17 mouse cellular contexts compared by ENCODE assay signal in genomic region chr3:30723179-30723578, GRCm38 (mm10). TPM values are rescaled to one million over a fixed set of nuclear protein-coding genes. Genes with fewer than 3 reads are reported as not detected.
DNase-seq lines count a peak whose midpoint lies in the region; ATAC-seq and TF ChIP-seq lines count a peak whose summit lies in the region.
"Had no signal": no experiment of that assay in that cellular context is flagged by ENCODE, and none has a peak within 500 bp of the region (broad histone marks: within the 10 kb centered on the region; RNA-seq: fewer than 3 reads in every experiment).

No protein-coding gene starts in this region.

- no peak overlapping the region for H3K4me3 ChIP-seq in liver, adult 2 months (ENCODE audit: insufficient read depth, low read depth, low read length)
- H3K4me3 ChIP-seq in liver, embryonic 12.5 days, result no peak overlapping the region
- no peak overlapping the region for H3K4me3 ChIP-seq in gastrocnemius, adult 2 months
- H3K4me3 ChIP-seq: heart, embryonic 13.5 days; hindbrain, embryonic 12.5 days; left cerebral cortex, adult 2 months; liver, embryonic 15.5 days; midbrain, embryonic 13.5 days had no signal

- no peaks in the 10 kb centered on the region for H3K36me3 ChIP-seq in liver, adult 2 months (ENCODE audit: control insufficient read depth, insufficient read depth, low read length)
- no peaks in the 10 kb centered on the region for H3K36me3 ChIP-seq in liver, embryonic 12.5 days
- H3K36me3 ChIP-seq: heart, embryonic 13.5 days; hindbrain, embryonic 12.5 days; liver, embryonic 15.5 days; midbrain, embryonic 13.5 days had no signal

- no peak overlapping the region for H3K4me2 ChIP-seq in liver, embryonic 12.5 days
- H3K4me2 ChIP-seq: heart, embryonic 13.5 days; hindbrain, embryonic 12.5 days; liver, embryonic 15.5 days; midbrain, embryonic 13.5 days had no signal

- DNase-seq in heart, postnatal 10 days, result peak; percentile 0 to 4
- DNase-seq in heart, adult 9 months (ENCODE audit: low spot score in 2 of 2), result no peak
- peak; percentile 3 for DNase-seq in liver, adult 2 months (ENCODE audit: extremely low read depth, low read depth, low spot score)
- DNase-seq in gastrocnemius, adult 2 months, result peak; percentile 68
- DNase-seq in lung, postnatal 4 days, result peak; percentile 6 to 33
- no peak for DNase-seq in frontal cortex, postnatal 36 days (ENCODE audit: low spot score in 2 of 2)
- DNase-seq: cerebellum, adult 11 months had no signal

- WGBS in liver, adult 2 months, result 69% methylated on average over 5 of the region's 5 CpGs
- WGBS in liver, embryonic 12.5 days (ENCODE audit: insufficient replicate concordance), result 54% methylated on average over 5 of the region's 5 CpGs

- ATAC-seq in liver, embryonic 12.5 days, result no peak
- ATAC-seq: activated CD4-positive, CD25-positive, alpha-beta regulatory T cell, adult 4 months; midbrain, embryonic 13.5 days had no signal

- no peak overlapping the region for H3K9ac ChIP-seq in liver, adult 2 months (ENCODE audit: low read depth, low read length)
- no peak overlapping the region for H3K9ac ChIP-seq in liver, embryonic 12.5 days
- H3K9ac ChIP-seq: heart, embryonic 13.5 days; hindbrain, embryonic 12.5 days; liver, embryonic 15.5 days; midbrain, embryonic 13.5 days had no signal

- TF ChIP-seq CTCF in liver, adult 2 months (IDR thresholded peaks at IDR 0.05; ENCODE audit: low read depth, low read length), result no peak
- no peak for TF ChIP-seq CTCF in gastrocnemius, adult 2 months (IDR thresholded peaks at IDR 0.05)

- no peaks in the 10 kb centered on the region for H3K4me1 ChIP-seq in liver, adult 2 months (ENCODE audit: control insufficient read depth, insufficient read depth, low read length)
- H3K4me1 ChIP-seq in liver, embryonic 12.5 days, result no peaks in the 10 kb centered on the region
- H3K4me1 ChIP-seq: hindbrain, embryonic 12.5 days; liver, embryonic 15.5 days; midbrain, embryonic 13.5 days had no signal

- intact Hi-C loops in heart, postnatal 10 days (cut with DNase I), result no loop called here
- intact Hi-C loops in gastrocnemius, adult 2 months (cut with DNase I), result loop anchor here (5.0 kb wide), 1 partner anchor 69 kb away; the partner anchor contains the start of gene Sec62

- H3K27me3 ChIP-seq in liver, adult 2 months (ENCODE audit: control insufficient read depth, insufficient read depth, low read length), result no peaks in the 10 kb centered on the region
- H3K27me3 ChIP-seq in liver, embryonic 12.5 days (replicated peaks), result no peaks in the 10 kb centered on the region
- H3K27me3 ChIP-seq: heart, embryonic 13.5 days; hindbrain, embryonic 12.5 days; liver, embryonic 15.5 days; midbrain, embryonic 13.5 days had no signal

- no peak overlapping the region for H3K27ac ChIP-seq in liver, adult 2 months (replicated peaks; ENCODE audit: insufficient read depth, low read depth, low read length)
- no peak overlapping the region for H3K27ac ChIP-seq in liver, embryonic 12.5 days
- no peak overlapping the region for H3K27ac ChIP-seq in gastrocnemius, adult 2 months
- H3K27ac ChIP-seq: heart, embryonic 13.5 days; hindbrain, embryonic 12.5 days; left cerebral cortex, adult 2 months; liver, embryonic 15.5 days; midbrain, embryonic 13.5 days had no signal

- TF ChIP-seq POLR2A in liver, adult 2 months (IDR thresholded peaks at IDR 0.05; ENCODE audit: extremely low read depth, insufficient read depth, low read length), result no peak

- no peaks in the 10 kb centered on the region for H3K79me2 ChIP-seq in liver, adult 2 months (ENCODE audit: control insufficient read depth, insufficient read depth, low read length)

- no peaks in the 10 kb centered on the region for H3K9me3 ChIP-seq in liver, embryonic 12.5 days (replicated peaks)
- H3K9me3 ChIP-seq: heart, embryonic 13.5 days; hindbrain, embryonic 12.5 days; liver, embryonic 15.5 days; midbrain, embryonic 13.5 days had no signal

RNA-seq across cellular contexts. Expression of gene Samd7, which starts 22.9 kb away (rescaled TPM):
- not detected for total RNA-seq in heart, postnatal 10 days (2021)
- not detected in 2 replicates for total RNA-seq in liver, adult 2 months (2014; rRNA removed)
- not detected in 2 replicates for polyA plus RNA-seq in liver, adult 2 months (2012; rRNA removed)
- polyA plus RNA-seq in liver, embryonic 12.5 days (2016; fragmentation: Nextera tagmentation; extraction: Ambion mirVana), result 0.05 TPM in 1 of 2 replicates, not detected in the other
- not detected for total RNA-seq in gastrocnemius, adult 2 months (2021)
- total RNA-seq: left cerebral cortex, adult 2 months had no signal
- polyA plus RNA-seq: heart, embryonic 13.5 days; hindbrain, embryonic 12.5 days; midbrain, embryonic 13.5 days; neural tube, embryonic 14.5 days; thymus, postnatal 0 days had no signal

RNA-seq across cellular contexts. Expression of gene Lrrc31, which starts 23.5 kb away (rescaled TPM):
- total RNA-seq in heart, postnatal 10 days (2021), result under 1 TPM in 1 of 2 experiments, not detected in 1; 0.26 TPM
- total RNA-seq in liver, adult 2 months (2014; rRNA removed), result not detected in 2 replicates
- not detected in 2 replicates for polyA plus RNA-seq in liver, adult 2 months (2012; rRNA removed)
- not detected in 2 replicates for polyA plus RNA-seq in liver, embryonic 12.5 days (2016; fragmentation: Nextera tagmentation; extraction: Ambion mirVana)
- not detected for total RNA-seq in gastrocnemius, adult 2 months (2021)
- total RNA-seq: left cerebral cortex, adult 2 months had no signal
- polyA plus RNA-seq: activated CD4-positive, CD25-positive, alpha-beta regulatory T cell, adult 4 months; frontal cortex, adult 2 months; heart, embryonic 13.5 days; hindbrain, embryonic 12.5 days; liver, embryonic 15.5 days; neural tube, embryonic 14.5 days had no signal

Comparison
In these comparisons a context has a peak if more than half of its experiments do, and no peak if none do; other contexts are left out.
1. DNase-seq: peak in heart, postnatal 10 days (2 of 2), liver, adult 2 months (single experiment), gastrocnemius, adult 2 months (single experiment) and lung, postnatal 4 days (2 of 2); none in heart, adult 9 months (0 of 2) and frontal cortex, postnatal 36 days (0 of 2).